Mouse (Mus musculus): ENCODE results near the gene Mrpl49. TPM values are rescaled to one million over a fixed set of nuclear protein-coding genes. Genes with fewer than 3 reads are reported as not detected.

Mrpl49 gene
- polyA plus RNA-seq (2014; fragmentation: Nextera tagmentation; extraction: Ambion mirVana): 70.7 and 75.3 TPM in 2 replicates

GRCm38 (mm10) chr19:6057313-6058096 lies at the start of gene Mrpl49, which contains the start of gene Fau:
Mrpl49 (minus strand) TSS chr19:6057785.
Fau (plus strand) TSS chr19:6057844.
- under 1% methylated on average over 58 of the region's 63 CpGs for WGBS (ENCODE audit: insufficient replicate concordance)
- Histone ChIP-seq H3K4me2 (peak within 1 kb of the TSS; percentile 85), H3K27ac (ENCODE audit: low read depth, low read length) (peak within 1 kb of the TSS; percentile 68), H3K9ac (ENCODE audit: low read depth, low read length) (peak within 1 kb of the TSS; percentile 96), H3K4me1 (ENCODE audit: control insufficient read depth, insufficient read depth, low read length) (peaks cover 23% of the 10 kb centered on the region), H3K27me3 (ENCODE audit: control insufficient read depth, insufficient read depth, low read length) (no peaks in the 10 kb centered on the region), H3K36me3 (ENCODE audit: control insufficient read depth, insufficient read depth, low read length) (peaks cover 20% of the 10 kb centered on the region), H3K9me3 (replicated peaks; ENCODE audit: control insufficient read depth, low read length) (no peaks in the 10 kb centered on the region), H3K4me3 (ENCODE audit: low read depth, low read length) (peak within 1 kb of the TSS; percentile 90)
- ATAC-seq (replicated peaks; ENCODE audit: insufficient number of reproducible peaks, low FRiP score, low TSS enrichment): peak; percentile 86

DNA sequence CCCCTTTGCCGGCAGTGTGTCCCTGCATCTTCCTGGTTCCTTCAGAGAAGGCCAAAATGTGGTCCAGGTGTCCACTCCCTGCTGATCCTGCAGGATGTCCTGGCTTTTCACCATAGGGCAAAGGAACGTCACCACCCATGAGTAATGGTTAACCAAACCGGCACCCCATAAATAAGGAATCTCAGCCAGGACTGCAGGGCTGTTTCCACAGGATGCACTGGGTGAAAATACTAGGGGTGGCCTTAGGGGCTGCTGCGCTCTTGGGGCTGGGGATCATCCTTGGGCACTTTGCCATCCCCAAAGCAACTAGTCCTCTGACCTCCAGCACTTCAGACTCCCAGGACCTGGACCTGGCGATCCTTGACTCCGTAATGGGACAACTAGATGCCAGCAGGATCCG lies 48.0 kb upstream of the Mrpl49 start, which contains the start of gene Naaladl1:
Gene Naaladl1, plus strand, starts transcription at position 197 of the 400 bp plus-strand sequence.
- WGBS (ENCODE audit: insufficient replicate concordance): 80% methylated on average over 7 of the region's 7 CpGs
- Histone ChIP-seq H3K36me3 (ENCODE audit: control insufficient read depth, insufficient read depth, low read length) (no peaks in the 10 kb centered on the region), H3K9me3 (replicated peaks; ENCODE audit: control insufficient read depth, low read length) (no peaks in the 10 kb centered on the region), H3K4me3 (ENCODE audit: low read depth, low read length) (no peak within 1 kb of the TSS), H3K9ac (ENCODE audit: low read depth, low read length) (0 out of 2 replicates have a peak within 1 kb of the TSS, but pooled peaks have one; percentile 22), H3K4me2 (no peak within 1 kb of the TSS; the same call in 1 of the 2 replicates), H3K4me1 (ENCODE audit: control insufficient read depth, insufficient read depth, low read length) (no peaks in the 10 kb centered on the region), H3K27ac (ENCODE audit: low read depth, low read length) (no peak within 1 kb of the TSS; the same call in 1 of the 2 replicates), H3K27me3 (ENCODE audit: control insufficient read depth, insufficient read depth, low read length) (no peaks in the 10 kb centered on the region)
- no peak for ATAC-seq (replicated peaks; ENCODE audit: insufficient number of reproducible peaks, low FRiP score, low TSS enrichment)

DNA sequence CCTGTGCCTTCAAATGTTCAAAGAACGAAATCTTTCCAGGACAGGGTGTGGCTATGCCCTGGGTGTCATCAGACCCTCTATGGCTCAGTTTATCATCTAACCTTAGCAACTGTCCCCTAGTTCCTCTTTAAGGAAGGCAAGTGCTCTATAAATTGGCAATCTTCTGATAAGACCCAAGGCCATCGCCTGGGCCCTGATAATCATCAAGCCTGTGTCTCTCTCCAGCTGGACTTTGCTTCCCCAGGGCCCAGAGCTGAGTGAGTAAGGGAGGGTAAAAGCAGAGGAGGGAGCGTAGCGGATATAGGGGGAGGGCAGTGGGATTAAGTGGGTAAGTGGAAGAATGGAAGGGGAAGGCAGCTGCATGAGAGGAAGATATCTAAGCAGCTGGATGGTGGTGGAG lies 46.9 kb upstream of the Mrpl49 start:
- ATAC-seq (replicated peaks; ENCODE audit: insufficient number of reproducible peaks, low FRiP score, low TSS enrichment): no peak
- WGBS (ENCODE audit: insufficient replicate concordance): 58% methylated on average over 4 of the region's 4 CpGs
- H3K9ac ChIP-seq (ENCODE audit: low read depth, low read length): 0 out of 2 replicates have a peak overlapping the region, but pooled peaks have one; percentile 22
- no peaks in the 10 kb centered on the region for H3K27me3 ChIP-seq (ENCODE audit: control insufficient read depth, insufficient read depth, low read length)
- H3K36me3 ChIP-seq (ENCODE audit: control insufficient read depth, insufficient read depth, low read length): no peaks in the 10 kb centered on the region
- H3K27ac ChIP-seq (ENCODE audit: low read depth, low read length): no peak overlapping the region
- H3K4me2 ChIP-seq: no peak overlapping the region
- no peaks in the 10 kb centered on the region for H3K9me3 ChIP-seq (replicated peaks; ENCODE audit: control insufficient read depth, low read length)
- H3K4me3 ChIP-seq (ENCODE audit: low read depth, low read length): no peak overlapping the region
- no peaks in the 10 kb centered on the region for H3K4me1 ChIP-seq (ENCODE audit: control insufficient read depth, insufficient read depth, low read length)

DNA sequence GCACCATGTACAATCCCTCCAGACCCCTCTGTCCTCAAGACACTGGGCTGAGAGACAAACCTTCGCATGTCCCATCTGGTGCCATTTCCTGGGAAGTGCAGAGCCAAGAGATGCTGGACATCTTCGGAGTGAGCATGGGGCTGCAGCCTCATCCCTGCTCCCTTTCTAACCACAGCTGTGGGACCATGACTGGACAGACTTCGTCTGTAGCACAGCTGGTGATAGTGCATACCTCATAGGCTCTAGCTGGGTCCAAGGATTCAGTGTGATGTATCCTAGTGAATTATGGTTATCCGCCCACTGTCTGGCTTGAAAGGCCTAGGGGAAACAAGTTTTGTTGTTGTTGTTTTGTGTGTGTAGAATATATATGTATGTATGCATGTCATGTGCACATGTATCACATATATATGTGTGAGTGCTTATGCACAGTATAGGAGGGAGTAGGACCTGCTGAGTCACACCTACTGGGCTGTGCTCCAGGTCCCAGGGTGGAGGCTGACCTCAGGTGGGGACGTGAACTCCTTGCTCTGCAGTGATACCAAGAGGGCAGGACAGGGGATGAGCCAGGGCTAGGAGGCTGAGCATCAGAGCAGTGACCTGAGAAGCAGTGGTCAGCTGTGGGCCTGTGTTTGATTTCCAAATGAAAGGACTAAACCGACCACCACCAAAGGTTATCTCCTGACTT lies 44.7 kb upstream of the Mrpl49 start:
- Histone ChIP-seq H3K27ac (ENCODE audit: low read depth, low read length) (no peak overlapping the region), H3K9me3 (replicated peaks; ENCODE audit: control insufficient read depth, low read length) (no peaks in the 10 kb centered on the region), H3K4me3 (ENCODE audit: low read depth, low read length) (no peak overlapping the region), H3K9ac (ENCODE audit: low read depth, low read length) (no peak overlapping the region), H3K27me3 (ENCODE audit: control insufficient read depth, insufficient read depth, low read length) (no peaks in the 10 kb centered on the region), H3K4me1 (ENCODE audit: control insufficient read depth, insufficient read depth, low read length) (no peaks in the 10 kb centered on the region), H3K4me2 (no peak overlapping the region), H3K36me3 (ENCODE audit: control insufficient read depth, insufficient read depth, low read length) (no peaks in the 10 kb centered on the region)
- ATAC-seq (replicated peaks; ENCODE audit: insufficient number of reproducible peaks, low FRiP score, low TSS enrichment): no peak
- 70% methylated on average over 6 of the region's 6 CpGs for WGBS (ENCODE audit: insufficient replicate concordance)

DNA sequence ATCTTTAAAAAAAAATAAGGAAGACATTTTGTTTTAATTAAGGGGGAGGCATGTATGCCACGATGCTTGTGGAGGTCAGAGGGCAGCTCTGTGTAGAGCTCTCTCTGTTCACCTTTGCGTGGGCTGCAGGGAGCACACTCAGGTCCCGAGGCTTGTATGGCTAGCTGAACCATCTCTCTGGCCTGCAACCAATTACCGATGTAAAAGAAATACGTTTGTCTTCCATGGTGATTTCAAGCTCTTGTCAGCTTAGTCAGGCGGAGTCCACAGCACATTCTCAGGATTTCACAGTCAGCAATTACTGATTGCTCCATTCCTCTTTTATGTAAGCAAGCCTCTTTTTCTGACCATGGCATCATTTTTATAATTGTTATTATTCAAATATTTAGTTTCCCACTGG lies 43.6 kb upstream of the Mrpl49 start:
- ATAC-seq (replicated peaks; ENCODE audit: insufficient number of reproducible peaks, low FRiP score, low TSS enrichment): no peak
- H3K4me2 ChIP-seq: no peak overlapping the region
- no peaks in the 10 kb centered on the region for H3K9me3 ChIP-seq (replicated peaks; ENCODE audit: control insufficient read depth, low read length)
- 76% methylated on average over 6 of the region's 6 CpGs for WGBS (ENCODE audit: insufficient replicate concordance)
- no peak overlapping the region for H3K9ac ChIP-seq (ENCODE audit: low read depth, low read length)
- H3K4me3 ChIP-seq (ENCODE audit: low read depth, low read length): no peak overlapping the region
- H3K36me3 ChIP-seq (ENCODE audit: control insufficient read depth, insufficient read depth, low read length): no peaks in the 10 kb centered on the region
- H3K27me3 ChIP-seq (ENCODE audit: control insufficient read depth, insufficient read depth, low read length): no peaks in the 10 kb centered on the region
- H3K4me1 ChIP-seq (ENCODE audit: control insufficient read depth, insufficient read depth, low read length): no peaks in the 10 kb centered on the region
- H3K27ac ChIP-seq (ENCODE audit: low read depth, low read length): no peak overlapping the region

DNA sequence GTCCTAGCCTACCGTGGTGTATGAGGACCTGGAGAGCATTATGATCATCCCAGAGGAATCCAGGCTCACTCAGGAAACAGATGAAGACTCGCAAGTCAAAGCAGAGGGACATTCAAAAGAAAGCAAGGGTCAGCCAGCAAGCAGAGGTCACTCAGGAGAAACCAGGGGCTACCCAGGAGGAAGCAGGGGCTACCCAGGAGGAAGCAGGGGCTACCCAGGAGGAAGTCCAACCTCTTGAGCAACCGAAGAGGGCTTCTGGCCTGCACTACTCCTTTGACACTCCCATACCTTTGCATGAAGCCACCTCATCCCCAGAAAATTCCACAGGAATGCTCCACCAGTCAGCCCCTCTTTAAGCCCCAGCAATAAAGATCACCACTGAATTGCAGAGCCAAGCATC lies 40.3 kb upstream of the Mrpl49 start:
- Histone ChIP-seq H3K27ac (ENCODE audit: low read depth, low read length) (no peak overlapping the region), H3K9ac (ENCODE audit: low read depth, low read length) (no peak overlapping the region)
- no peak for ATAC-seq (replicated peaks; ENCODE audit: insufficient number of reproducible peaks, low FRiP score, low TSS enrichment)

GRCm38 (mm10) chr19:6094119-6094518 lies 36.5 kb upstream of the Mrpl49 start, which contains the start of gene AC131692.1:
AC131692.1 (plus strand) TSS chr19:6094419.
- H3K4me1 ChIP-seq (ENCODE audit: control insufficient read depth, insufficient read depth, low read length): no peaks in the 10 kb centered on the region
- no peaks in the 10 kb centered on the region for H3K9me3 ChIP-seq (replicated peaks; ENCODE audit: control insufficient read depth, low read length)
- H3K27me3 ChIP-seq (ENCODE audit: control insufficient read depth, insufficient read depth, low read length): no peaks in the 10 kb centered on the region
- no peak for ATAC-seq (replicated peaks; ENCODE audit: insufficient number of reproducible peaks, low FRiP score, low TSS enrichment)
- H3K4me3 ChIP-seq (ENCODE audit: low read depth, low read length): no peak within 1 kb of the TSS
- 91% methylated on average over 7 of the region's 7 CpGs for WGBS (ENCODE audit: insufficient replicate concordance)
- no peak within 1 kb of the TSS for H3K4me2 ChIP-seq
- H3K9ac ChIP-seq (ENCODE audit: low read depth, low read length): no peak within 1 kb of the TSS
- H3K27ac ChIP-seq (ENCODE audit: low read depth, low read length): no peak within 1 kb of the TSS
- H3K36me3 ChIP-seq (ENCODE audit: control insufficient read depth, insufficient read depth, low read length): peaks cover 19% of the 10 kb centered on the region

More for the DNA sequence above, 40.3 kb upstream of the Mrpl49 start:
- Histone ChIP-seq H3K36me3 (ENCODE audit: control insufficient read depth, insufficient read depth, low read length) (peaks cover 5% of the 10 kb centered on the region; the same call in 1 of the 2 replicates), H3K4me2 (no peak overlapping the region), H3K9me3 (replicated peaks; ENCODE audit: control insufficient read depth, low read length) (no peaks in the 10 kb centered on the region), H3K4me1 (ENCODE audit: control insufficient read depth, insufficient read depth, low read length) (no peaks in the 10 kb centered on the region), H3K4me3 (ENCODE audit: low read depth, low read length) (no peak overlapping the region), H3K27me3 (ENCODE audit: control insufficient read depth, insufficient read depth, low read length) (no peaks in the 10 kb centered on the region)
- 81% methylated on average over 3 of the region's 3 CpGs for WGBS (ENCODE audit: insufficient replicate concordance)

- H3K4me2 ChIP-seq: no peak overlapping the region
- no peaks in the 10 kb centered on the region for H3K27me3 ChIP-seq (ENCODE audit: control insufficient read depth, insufficient read depth, low read length)
- no peaks in the 10 kb centered on the region for H3K9me3 ChIP-seq (replicated peaks; ENCODE audit: control insufficient read depth, low read length)
- 94% methylated on average over 13 of the region's 13 CpGs for WGBS (ENCODE audit: insufficient replicate concordance)
- H3K27ac ChIP-seq (ENCODE audit: low read depth, low read length): no peak overlapping the region
- peaks cover 23% of the 10 kb centered on the region for H3K36me3 ChIP-seq (ENCODE audit: control insufficient read depth, insufficient read depth, low read length)
- no peak overlapping the region for H3K9ac ChIP-seq (ENCODE audit: low read depth, low read length)
- ATAC-seq (replicated peaks; ENCODE audit: insufficient number of reproducible peaks, low FRiP score, low TSS enrichment): no peak
- no peak overlapping the region for H3K4me3 ChIP-seq (ENCODE audit: low read depth, low read length)
- peaks cover 7% of the 10 kb centered on the region for H3K4me1 ChIP-seq (ENCODE audit: control insufficient read depth, insufficient read depth, low read length)
These were observed 31.3 kb upstream of the Mrpl49 start for GRCm38 (mm10) chr19:6088841-6089240.

Data from heart, embryonic 11.5 days (tissue).